Mouse (Mus musculus) limb, embryonic 11.5 days (tissue): Measurements from ENCODE around the gene Sorbs2. TPM values are rescaled to one million over a fixed set of nuclear protein-coding genes. Genes with fewer than 3 reads are reported as not detected.
A peak's percentile ranks its signal among the peaks of the same experiment; 100 is the strongest.

Source experiments
- ATAC-seq: fragments of 200-750 bp; cut with Nextera tagmentation; 2 replicates; pipeline ENCODE4 v1.8.0; 2017; ENCODE audit warnings: low read depth; ENCODE audit not compliant: insufficient number of reproducible peaks, low FRiP score, low TSS enrichment
- DNase-seq: peaks from one replicate; pipeline ENCODE4 v3.0.0-alpha.2; 2015; ENCODE audit warnings: low spot score
- H3K27ac ChIP-seq: fragments of 300-500 bp; sonication (generic); replicated peaks from 2 replicates; pipeline ENCODE4 v1.5.1; 2014; ENCODE audit warnings: low read depth, mild to moderate bottlenecking, low read length
- H3K27me3 ChIP-seq: fragments of 300-500 bp; sonication (generic); 2 replicates; pipeline ENCODE4 v1.6.1; 2014; ENCODE audit warnings: mild to moderate bottlenecking, low read length, mixed read lengths; ENCODE audit not compliant: control insufficient read depth, insufficient read depth
- H3K36me3 ChIP-seq: fragments of 300-500 bp; sonication (generic); 2 replicates; pipeline ENCODE4 v1.6.1; 2014; ENCODE audit warnings: mild to moderate bottlenecking, low read length, moderate library complexity, mixed read lengths; ENCODE audit not compliant: control insufficient read depth, insufficient read depth
- H3K4me1 ChIP-seq: fragments of 300-500 bp; sonication (generic); 2 replicates; pipeline ENCODE4 v1.6.1; 2014; ENCODE audit warnings: low read length, mixed read lengths; ENCODE audit not compliant: control insufficient read depth, insufficient read depth
- H3K4me2 ChIP-seq: fragments of 300-500 bp; sonication (generic); 2 replicates; pipeline ENCODE4 v1.6.1; 2014; ENCODE audit warnings: low read depth, mild to moderate bottlenecking, moderate library complexity; ENCODE audit not compliant: severe bottlenecking
- H3K4me3 ChIP-seq: fragments of 300-500 bp; sonication (generic); 2 replicates; pipeline ENCODE4 v1.5.1; 2014; ENCODE audit warnings: low read depth, low read length
- H3K9ac ChIP-seq: fragments of 300-500 bp; sonication (generic); 2 replicates; pipeline ENCODE4 v1.6.1; 2014; ENCODE audit warnings: mild to moderate bottlenecking, low read length
- H3K9me3 ChIP-seq: fragments of 300-500 bp; sonication (generic); 2 replicates; pipeline ENCODE4 v1.6.1; 2016; ENCODE audit warnings: low read length; ENCODE audit not compliant: control insufficient read depth
- WGBS: fragments of 180-500 bp; shearing (Covaris S2); extraction: QIAGEN DNeasy Blood & Tissue Kit; methylation state at CpG from one replicate; pipeline ENCODE4 v1.1.7; 2014; 5-methylcytosine and 5-hydroxymethylcytosine counted together
- polyA plus RNA-seq: library from polyadenylated mRNA; unstranded; fragments of >200 nt; fragmentation: Nextera tagmentation; extraction: Ambion mirVana; gene quantifications from 2 replicates; pipeline ENCODE4 v1.2.1, GENCODE M21; 2014

Gene Sorbs2
- polyA plus RNA-seq, 1 experiment from 2014 or later = 26.1 TPM

DNA sequence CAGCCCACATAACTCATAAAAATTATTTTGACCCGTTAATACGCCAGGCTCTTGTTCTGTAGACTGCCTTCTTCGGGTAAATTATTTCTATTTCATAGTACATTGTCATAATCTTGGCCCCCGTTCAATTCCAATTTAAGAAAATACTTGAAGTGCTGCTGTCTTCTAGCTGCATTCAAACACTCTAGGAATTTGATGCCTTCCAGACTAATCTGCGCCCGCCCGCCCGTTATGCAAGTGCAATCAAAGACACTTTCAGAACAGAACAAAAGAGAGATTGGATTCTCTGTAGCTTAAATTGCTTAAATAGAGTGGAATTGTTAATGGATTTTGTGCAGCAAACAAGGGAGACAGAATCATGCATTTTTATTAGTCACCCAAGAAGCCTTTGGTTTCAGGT is 226.5 kb downstream of the Sorbs2 start:
- no peak overlapping the region for H3K27ac ChIP-seq
- 90% methylated on average over 8 of the region's 8 CpGs for WGBS
- no peaks in the 10 kb centered on the region for H3K4me1 ChIP-seq
- no peak overlapping the region for H3K4me3 ChIP-seq
- no peak overlapping the region for H3K4me2 ChIP-seq
- no peaks in the 10 kb centered on the region for H3K9me3 ChIP-seq
- H3K27me3 ChIP-seq = no peaks in the 10 kb centered on the region
- DNase-seq = no peak
- no peaks in the 10 kb centered on the region for H3K36me3 ChIP-seq
- H3K9ac ChIP-seq = no peak overlapping the region
- no peak for ATAC-seq

DNA sequence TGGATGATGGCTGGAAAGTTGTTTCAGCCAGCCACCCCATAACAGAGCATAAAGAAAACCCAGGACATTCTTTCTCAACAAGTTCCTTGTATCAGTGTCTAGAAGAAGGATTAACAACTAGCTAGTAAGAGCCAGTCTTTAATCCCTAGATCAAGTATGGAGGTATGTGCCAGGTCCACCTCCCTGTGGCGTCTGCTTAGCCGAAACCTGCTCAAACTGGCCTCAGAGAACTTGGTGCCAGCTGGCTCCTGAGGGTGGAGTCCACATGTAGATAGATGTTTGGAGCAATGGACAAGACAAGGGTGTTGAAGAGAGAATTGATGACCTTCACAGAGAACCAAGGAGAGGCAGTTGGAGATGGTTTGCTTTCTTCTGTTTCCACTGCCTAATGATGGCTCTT is 229.7 kb downstream of the Sorbs2 start:
- no peaks in the 10 kb centered on the region for H3K36me3 ChIP-seq
- no peaks in the 10 kb centered on the region for H3K27me3 ChIP-seq
- no peak for ATAC-seq
- H3K4me1 ChIP-seq = no peaks in the 10 kb centered on the region
- no peak for DNase-seq
- H3K4me2 ChIP-seq = no peak overlapping the region
- 95% methylated on average over 2 of the region's 2 CpGs for WGBS
- no peaks in the 10 kb centered on the region for H3K9me3 ChIP-seq
- H3K4me3 ChIP-seq = no peak overlapping the region
- H3K27ac ChIP-seq = no peak overlapping the region
- H3K9ac ChIP-seq = no peak overlapping the region

DNA sequence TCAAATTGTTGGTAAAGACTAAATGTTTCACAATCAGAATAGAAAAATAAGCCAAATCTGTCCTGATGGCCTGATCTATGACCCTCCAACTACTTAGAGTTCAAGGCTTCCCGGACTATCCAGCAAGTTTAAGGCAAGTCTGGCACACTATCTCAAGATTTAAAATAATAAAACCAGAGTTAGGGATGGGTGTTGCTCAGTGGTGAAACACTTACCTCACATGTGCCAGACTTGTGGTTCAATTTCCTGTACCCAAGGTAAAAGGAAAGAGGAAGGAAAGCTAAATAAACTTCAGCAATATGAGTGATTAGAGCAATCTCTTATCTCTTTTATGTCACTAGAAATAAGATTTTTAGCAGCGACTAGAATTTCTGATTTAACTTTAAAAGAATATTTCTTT is 235.7 kb downstream of the Sorbs2 start:
- ATAC-seq = no peak
- H3K4me3 ChIP-seq = no peak overlapping the region

DNA sequence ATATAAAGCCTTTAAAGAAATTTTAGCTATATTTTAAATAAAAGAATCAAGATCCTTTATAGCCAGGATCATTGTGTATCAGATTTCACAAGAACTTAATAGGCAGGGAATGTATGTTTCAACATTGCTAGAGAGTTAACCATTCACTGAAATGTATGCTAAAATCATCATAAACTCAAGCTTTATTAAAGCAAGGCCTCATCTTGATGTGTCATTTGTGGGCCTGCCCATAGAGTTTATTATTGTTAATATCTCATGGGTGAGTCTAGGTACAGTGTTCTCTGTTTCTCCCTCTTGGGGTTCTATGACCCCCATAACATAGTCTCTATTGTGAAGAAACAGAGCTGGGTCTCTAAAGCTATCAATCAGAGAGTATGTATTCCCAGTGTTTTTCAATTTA is 236.2 kb downstream of the Sorbs2 start:
- no peak for DNase-seq
- Histone ChIP-seq H3K9me3 (no peaks in the 10 kb centered on the region), H3K27me3 (no peaks in the 10 kb centered on the region), H3K4me2 (no peak overlapping the region), H3K4me1 (no peaks in the 10 kb centered on the region), H3K27ac (no peak overlapping the region), H3K4me3 (no peak overlapping the region), H3K9ac (no peak overlapping the region), H3K36me3 (no peaks in the 10 kb centered on the region)
- no peak for ATAC-seq

More for the DNA sequence above, 235.7 kb downstream of the Sorbs2 start:
- no peaks in the 10 kb centered on the region for H3K36me3 ChIP-seq
- no peaks in the 10 kb centered on the region for H3K4me1 ChIP-seq
- no peak overlapping the region for H3K9ac ChIP-seq
- no peaks in the 10 kb centered on the region for H3K9me3 ChIP-seq
- H3K4me2 ChIP-seq = no peak overlapping the region
- no peaks in the 10 kb centered on the region for H3K27me3 ChIP-seq
- DNase-seq = no peak
- 91% methylated on average over 2 of the region's 2 CpGs for WGBS
- H3K27ac ChIP-seq = no peak overlapping the region

DNA sequence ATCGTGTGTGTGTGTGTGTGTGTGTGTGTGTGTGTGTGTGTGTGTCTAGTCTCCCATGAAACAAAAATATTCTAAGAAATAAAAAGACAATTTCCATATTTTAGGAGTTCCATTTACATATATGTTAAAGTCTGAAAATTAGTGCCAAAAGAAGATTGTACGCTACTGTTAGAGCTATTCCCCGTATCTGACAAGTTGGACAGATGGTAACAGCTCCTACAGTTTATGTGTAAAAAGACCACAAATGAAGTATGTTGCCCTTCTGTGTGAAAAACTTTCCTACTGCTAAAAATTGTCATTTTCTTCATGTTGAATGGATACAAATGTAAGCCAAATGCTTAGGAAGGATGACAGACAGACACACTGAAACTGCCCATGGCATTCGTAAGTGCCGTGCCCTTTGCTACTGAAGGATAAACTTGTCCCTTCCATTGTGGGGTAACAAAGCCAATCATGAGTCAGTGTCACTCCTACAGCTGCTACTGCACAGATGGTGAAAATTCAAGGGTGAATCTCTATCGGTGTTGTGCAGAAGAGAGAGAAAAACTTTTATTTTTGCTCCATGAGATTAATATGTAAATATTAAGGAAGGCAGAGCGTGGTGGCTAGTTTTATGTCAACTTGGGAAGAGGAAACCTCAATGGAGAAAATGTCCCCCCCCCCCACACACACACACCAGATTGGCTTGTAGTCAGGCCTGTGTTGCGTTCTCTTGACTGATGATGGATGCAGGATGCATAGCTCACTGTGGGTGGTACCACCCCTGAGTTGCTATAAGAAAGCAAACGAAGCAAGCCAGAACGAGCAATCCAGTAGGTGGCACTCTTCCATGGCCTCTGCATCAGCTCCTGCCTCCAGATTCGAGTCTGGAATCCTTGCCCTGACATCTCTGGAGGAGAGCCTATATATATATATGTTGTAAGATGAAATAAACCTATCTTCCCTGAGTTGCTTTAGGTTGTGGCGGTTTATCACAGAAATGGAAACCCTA is 244.2 kb downstream of the Sorbs2 start:
- H3K4me2 ChIP-seq = no peak overlapping the region
- ATAC-seq (no peak), DNase-seq (peak; percentile 29)
- no peak overlapping the region for H3K27ac ChIP-seq
- H3K4me3 ChIP-seq = no peak overlapping the region
- no peaks in the 10 kb centered on the region for H3K9me3 ChIP-seq
- H3K4me1 ChIP-seq = no peaks in the 10 kb centered on the region
- no peak overlapping the region for H3K9ac ChIP-seq
- WGBS = 67% methylated on average over 12 of the region's 12 CpGs
- no peaks in the 10 kb centered on the region for H3K27me3 ChIP-seq
- no peaks in the 10 kb centered on the region for H3K36me3 ChIP-seq

DNA sequence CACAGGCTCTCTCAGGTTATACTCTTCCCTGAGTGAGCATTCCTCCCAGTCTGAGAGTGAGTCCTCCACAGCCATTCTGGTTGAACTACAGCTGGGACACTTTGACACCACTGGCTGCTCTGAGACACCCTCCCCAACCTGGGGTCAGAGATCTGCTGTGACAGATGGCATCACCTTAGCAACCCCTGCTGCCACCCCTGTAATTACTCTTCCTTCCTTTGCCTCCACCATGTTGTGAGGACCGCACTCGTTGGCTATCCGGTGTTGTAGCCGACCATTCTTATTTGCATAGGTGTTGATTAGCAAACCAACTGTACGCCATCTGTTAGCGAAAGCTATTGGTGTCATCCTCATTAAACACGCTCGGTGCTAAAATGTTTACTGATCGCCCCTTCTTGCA is 247.9 kb downstream of the Sorbs2 start:
- DNase-seq (no peak), ATAC-seq (no peak)
- Histone ChIP-seq H3K9ac (no peak overlapping the region), H3K4me2 (no peak overlapping the region), H3K27ac (no peak overlapping the region), H3K36me3 (no peaks in the 10 kb centered on the region), H3K4me1 (no peaks in the 10 kb centered on the region), H3K27me3 (no peaks in the 10 kb centered on the region), H3K9me3 (no peaks in the 10 kb centered on the region), H3K4me3 (no peak overlapping the region)
- 74% methylated on average over 9 of the region's 9 CpGs for WGBS

DNA sequence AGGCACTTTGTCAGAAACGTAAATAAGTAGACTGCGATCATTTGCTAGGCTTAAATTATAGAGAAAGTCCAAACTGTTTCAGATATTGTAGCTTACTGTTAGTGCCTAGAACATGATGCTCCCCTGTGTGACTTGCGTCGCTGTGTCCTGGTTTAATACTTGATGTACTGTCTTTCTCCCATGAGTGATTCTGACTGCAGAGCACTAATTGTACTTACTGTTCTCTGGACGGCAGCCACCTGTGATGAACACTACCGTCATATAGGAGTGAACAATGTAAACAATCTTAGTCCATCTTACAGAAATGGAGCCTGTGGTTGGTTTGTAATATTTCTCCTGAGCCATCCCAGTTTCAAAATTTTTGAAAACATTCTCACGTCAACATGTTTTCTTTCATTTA is 248.4 kb downstream of the Sorbs2 start:
- Histone ChIP-seq H3K4me3 (no peak overlapping the region), H3K36me3 (no peaks in the 10 kb centered on the region), H3K27ac (no peak overlapping the region), H3K9ac (no peak overlapping the region), H3K27me3 (no peaks in the 10 kb centered on the region), H3K4me2 (no peak overlapping the region), H3K4me1 (no peaks in the 10 kb centered on the region), H3K9me3 (no peaks in the 10 kb centered on the region)
- 88% methylated on average over 7 of the region's 7 CpGs for WGBS
- no peak for ATAC-seq
- no peak for DNase-seq

DNA sequence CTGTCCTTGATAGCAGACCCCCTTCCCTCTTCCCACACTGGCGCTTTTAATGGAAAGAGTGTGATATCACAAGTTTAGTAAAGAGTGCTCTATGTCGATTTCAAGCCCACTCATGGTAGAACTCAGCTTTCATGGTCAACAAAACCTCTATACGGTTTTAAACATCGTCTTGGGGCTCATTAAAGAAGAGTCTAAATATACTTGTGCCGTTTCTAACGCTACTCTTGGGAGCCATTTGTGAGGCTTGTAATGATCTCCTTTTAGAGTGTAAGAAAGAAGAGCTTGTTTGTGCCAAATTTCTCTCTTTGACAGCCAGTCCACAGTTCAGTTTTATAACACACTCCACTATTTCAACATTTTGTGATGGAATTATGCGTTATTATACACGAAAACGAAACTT is 253.0 kb downstream of the Sorbs2 start:
- Histone ChIP-seq H3K27me3 (no peaks in the 10 kb centered on the region), H3K27ac (no peak overlapping the region), H3K4me1 (no peaks in the 10 kb centered on the region), H3K36me3 (no peaks in the 10 kb centered on the region), H3K4me3 (no peak overlapping the region), H3K9me3 (no peaks in the 10 kb centered on the region), H3K9ac (no peak overlapping the region), H3K4me2 (no peak overlapping the region)
- DNase-seq = no peak
- ATAC-seq = no peak
- 82% methylated on average over 9 of the region's 9 CpGs for WGBS
